Mouse (Mus musculus) liver, embryonic 16.5 days (tissue): ENCODE results near the gene Ube2t. TPM values are rescaled to one million over a fixed set of nuclear protein-coding genes. Genes with fewer than 3 reads are reported as not detected.

Experiments
- ATAC-seq: fragments of 200-750 bp; cut with Nextera tagmentation; 2 replicates; pipeline ENCODE4 v1.8.0; 2017; ENCODE audit warnings: low read depth, mild to moderate bottlenecking, moderate number of reproducible peaks, moderate library complexity
- H3K27ac ChIP-seq: fragments of 300-500 bp; sonication (generic); 2 replicates; pipeline ENCODE4 v1.5.1; 2014; ENCODE audit warnings: mild to moderate bottlenecking, low read length
- H3K27me3 ChIP-seq: fragments of 300-500 bp; sonication (generic); 2 replicates; pipeline ENCODE4 v1.6.1; 2014; ENCODE audit warnings: low read depth, low read length, mixed read lengths; ENCODE audit not compliant: control insufficient read depth, insufficient read depth
- H3K36me3 ChIP-seq: fragments of 300-500 bp; sonication (generic); 2 replicates; pipeline ENCODE4 v1.6.1; 2014; ENCODE audit warnings: mild to moderate bottlenecking; ENCODE audit not compliant: control insufficient read depth, insufficient read depth
- H3K4me1 ChIP-seq: fragments of 300-500 bp; sonication (generic); 2 replicates; pipeline ENCODE4 v1.6.1; 2014; ENCODE audit warnings: low read depth, low read length, mixed read lengths; ENCODE audit not compliant: control insufficient read depth
- H3K4me2 ChIP-seq: fragments of 300-500 bp; sonication (generic); 2 replicates; pipeline ENCODE4 v1.6.1; 2014; ENCODE audit warnings: low read depth, low read length, mixed read lengths
- H3K4me3 ChIP-seq: fragments of 300-500 bp; sonication (generic); 2 replicates; pipeline ENCODE4 v1.5.1; 2014; ENCODE audit warnings: low read depth, mild to moderate bottlenecking, low read length
- H3K9ac ChIP-seq: fragments of 300-500 bp; sonication (generic); 2 replicates; pipeline ENCODE4 v1.6.1; 2014; ENCODE audit warnings: low read depth, low read length
- H3K9me3 ChIP-seq: fragments of 300-500 bp; sonication (generic); replicated peaks from 2 replicates; pipeline ENCODE4 v1.6.1; 2016; ENCODE audit warnings: low read length; ENCODE audit not compliant: control insufficient read depth
- WGBS: fragments of 180-500 bp; shearing (Covaris S2); extraction: QIAGEN DNeasy Blood & Tissue Kit; methylation state at CpG from one replicate; pipeline ENCODE4 v1.1.7; 2014; ENCODE audit not compliant: insufficient replicate concordance; 5-methylcytosine and 5-hydroxymethylcytosine counted together
- polyA plus RNA-seq: library from polyadenylated mRNA; unstranded; fragments of >200 nt; fragmentation: Nextera tagmentation; extraction: Ambion mirVana; gene quantifications from 2 replicates; pipeline ENCODE4 v1.2.1, GENCODE M21; 2015

Ube2t gene
- 27.9 and 31.8 TPM in 2 replicates for polyA plus RNA-seq

DNA sequence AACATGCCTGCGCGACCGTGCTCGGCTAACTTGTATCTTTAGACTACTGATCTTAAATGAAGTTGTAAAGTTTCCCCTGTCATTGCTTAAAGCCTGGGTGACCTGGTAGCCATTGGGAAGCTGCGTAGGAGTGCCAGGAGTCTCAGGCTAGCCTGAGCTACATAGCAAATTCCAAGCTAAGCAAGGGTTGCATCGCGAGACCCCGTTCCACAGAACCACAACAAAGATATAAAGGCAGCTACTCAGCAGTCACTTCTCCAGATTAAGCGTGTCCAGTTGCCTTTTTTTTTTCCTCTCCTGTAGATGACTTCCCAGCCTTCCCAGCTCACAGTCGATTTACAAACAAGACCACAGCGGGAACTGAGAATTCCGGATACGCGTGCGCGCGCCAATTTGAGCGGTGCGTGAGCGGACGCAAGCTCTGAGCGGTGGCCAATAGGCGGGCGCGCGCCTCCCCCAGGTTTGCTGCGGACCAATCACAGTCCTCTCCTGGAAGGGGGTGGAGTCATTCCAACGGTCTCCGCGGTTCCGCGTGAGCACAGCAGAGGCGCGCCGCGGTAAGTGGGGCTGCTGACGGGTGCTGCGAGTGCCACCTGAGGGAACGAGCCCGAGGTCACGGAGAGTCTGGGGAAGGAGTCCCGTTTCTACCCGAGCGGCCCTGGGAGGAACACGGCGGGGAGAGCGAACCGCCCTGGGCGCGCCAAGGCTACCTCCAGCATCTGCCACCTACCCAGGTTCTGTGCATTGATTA is at the start of gene Ube2t:
TSS of gene Ube2t (plus strand) at position 513 of the 751 bp plus-strand sequence.
- Histone ChIP-seq H3K9me3 (no peaks in the 10 kb centered on the region), H3K4me2 (peak within 1 kb of the TSS; percentile 77), H3K4me1 (peaks cover 15% of the 10 kb centered on the region), H3K36me3 (no peaks in the 10 kb centered on the region), H3K4me3 (peak within 1 kb of the TSS; percentile 71), H3K27ac (peak within 1 kb of the TSS; percentile 67), H3K27me3 (no peaks in the 10 kb centered on the region), H3K9ac (peak within 1 kb of the TSS; percentile 77)
- ATAC-seq, result peak; percentile 100
- 2% methylated on average over 50 of the region's 50 CpGs for WGBS

GRCm38 (mm10) chr1:134913535-134913934 is 48.8 kb upstream of the Ube2t start:
- no peak for ATAC-seq

DNA sequence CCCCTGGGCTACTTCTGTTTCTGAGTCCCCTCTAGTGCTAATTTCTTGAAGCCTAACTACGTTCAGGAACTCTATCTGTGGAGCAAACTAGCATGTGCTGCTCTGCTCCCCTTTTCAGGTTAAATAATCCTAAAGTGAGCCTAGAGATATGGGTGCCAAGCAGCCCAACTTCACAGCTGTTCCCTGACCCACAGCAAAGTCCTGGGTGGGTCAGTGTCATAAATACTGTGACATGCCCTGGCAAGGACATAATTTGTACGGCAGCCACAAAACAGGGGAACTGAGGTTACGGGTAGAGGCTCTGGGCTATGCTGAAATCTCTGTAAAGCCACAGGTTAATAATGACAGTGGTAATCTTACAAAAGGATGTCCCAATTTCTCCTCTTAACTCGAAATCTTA is 46.9 kb upstream of the Ube2t start:
- no peak for ATAC-seq
- Histone ChIP-seq H3K27me3 (no peaks in the 10 kb centered on the region), H3K4me2 (no peak overlapping the region), H3K36me3 (no peaks in the 10 kb centered on the region), H3K4me3 (no peak overlapping the region), H3K9me3 (no peaks in the 10 kb centered on the region), H3K9ac (no peak overlapping the region), H3K27ac (no peak overlapping the region), H3K4me1 (no peaks in the 10 kb centered on the region)
- WGBS, result 58% methylated on average over 4 of the region's 4 CpGs

More at GRCm38 (mm10) chr1:134913535-134913934, 48.8 kb upstream of the Ube2t start:
- no peak overlapping the region for H3K27ac ChIP-seq
- H3K9ac ChIP-seq, result no peak overlapping the region
- no peak overlapping the region for H3K4me3 ChIP-seq
- no peaks in the 10 kb centered on the region for H3K4me1 ChIP-seq
- H3K4me2 ChIP-seq, result no peak overlapping the region
- H3K9me3 ChIP-seq, result no peaks in the 10 kb centered on the region
- H3K27me3 ChIP-seq, result no peaks in the 10 kb centered on the region
- H3K36me3 ChIP-seq, result no peaks in the 10 kb centered on the region
- WGBS, result 82% methylated on average over 4 of the region's 4 CpGs

GRCm38 (mm10) chr1:134919010-134919409 is 43.4 kb upstream of the Ube2t start:
- Histone ChIP-seq H3K27me3 (no peaks in the 10 kb centered on the region), H3K9me3 (no peaks in the 10 kb centered on the region), H3K27ac (no peak overlapping the region), H3K9ac (no peak overlapping the region), H3K4me1 (no peaks in the 10 kb centered on the region), H3K4me3 (no peak overlapping the region), H3K36me3 (no peaks in the 10 kb centered on the region), H3K4me2 (no peak overlapping the region)
- WGBS, result 69% methylated on average over 6 of the region's 6 CpGs
- no peak for ATAC-seq

DNA sequence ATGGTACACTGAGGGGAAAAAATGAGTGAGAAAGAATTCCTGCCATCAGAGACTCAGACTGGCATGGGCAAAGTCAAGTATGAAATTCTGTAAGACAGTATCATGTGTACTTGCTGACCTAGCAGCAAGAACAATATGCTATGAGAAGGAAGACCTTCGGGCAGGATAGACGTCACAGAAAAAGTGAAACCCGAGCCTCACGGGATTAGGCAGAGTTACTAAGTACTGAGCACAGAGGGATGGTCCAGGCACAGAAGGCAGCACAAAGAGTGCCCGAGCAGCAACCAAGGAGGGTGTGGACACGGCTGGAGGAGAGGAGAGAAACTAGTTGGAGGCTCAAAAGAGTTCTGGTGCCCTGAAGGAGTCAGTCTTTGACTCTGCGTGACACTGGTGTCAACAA is 29.9 kb upstream of the Ube2t start:
- Histone ChIP-seq H3K27ac (no peak overlapping the region), H3K27me3 (no peaks in the 10 kb centered on the region)
- ATAC-seq, result no peak

DNA sequence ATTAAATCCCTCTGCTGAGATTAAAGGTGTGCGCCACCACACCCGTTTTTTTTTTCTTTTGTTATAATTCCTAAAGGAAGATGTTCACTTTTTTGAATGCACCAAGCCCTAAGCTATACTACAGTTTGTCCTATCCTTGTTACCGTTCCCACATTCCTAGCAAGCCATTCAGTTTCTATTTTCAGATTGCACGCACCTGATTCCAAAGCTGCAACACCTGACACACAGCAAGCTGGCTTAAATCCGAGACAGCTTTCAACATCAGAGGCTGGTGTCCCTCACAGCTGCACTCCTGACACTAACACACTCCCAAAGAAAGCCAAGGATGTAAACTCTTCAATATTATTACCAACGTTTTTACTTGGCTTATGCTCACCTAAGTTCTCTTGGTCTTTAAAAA is 26.0 kb upstream of the Ube2t start:
- no peak for ATAC-seq
- Histone ChIP-seq H3K9ac (no peak overlapping the region), H3K4me2 (no peak overlapping the region), H3K27me3 (no peaks in the 10 kb centered on the region), H3K4me1 (peaks cover 6% of the 10 kb centered on the region), H3K27ac (no peak overlapping the region), H3K36me3 (no peaks in the 10 kb centered on the region), H3K4me3 (no peak overlapping the region), H3K9me3 (no peaks in the 10 kb centered on the region)
- 69% methylated on average over 6 of the region's 6 CpGs for WGBS

More for the DNA sequence above, 29.9 kb upstream of the Ube2t start:
- Histone ChIP-seq H3K4me2 (no peak overlapping the region), H3K36me3 (no peaks in the 10 kb centered on the region), H3K9ac (no peak overlapping the region), H3K4me3 (no peak overlapping the region), H3K9me3 (no peaks in the 10 kb centered on the region), H3K4me1 (no peaks in the 10 kb centered on the region)
- 68% methylated on average over 7 of the region's 7 CpGs for WGBS

DNA sequence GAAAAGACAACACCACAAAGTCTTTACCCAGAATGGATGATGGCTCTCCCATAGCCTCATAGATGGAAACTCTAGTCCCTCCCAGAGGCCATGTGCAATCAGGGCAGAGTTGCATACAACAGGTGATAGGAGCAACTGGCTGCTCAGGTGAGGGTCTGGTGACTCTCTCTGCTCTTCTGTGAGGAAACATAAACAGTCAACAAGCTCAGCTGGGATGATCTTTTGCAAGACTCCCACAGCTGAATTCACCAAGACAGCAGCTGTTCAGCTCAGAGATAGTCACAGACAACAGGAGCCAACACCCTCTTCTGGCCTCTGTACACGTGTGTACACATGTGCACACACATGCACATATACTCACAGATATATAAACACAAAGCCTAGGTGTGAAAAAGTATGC is 24.1 kb upstream of the Ube2t start:
- peaks cover 6% of the 10 kb centered on the region for H3K4me1 ChIP-seq
- WGBS, result 57% methylated on average over 1 of the region's 1 CpGs
- H3K36me3 ChIP-seq, result no peaks in the 10 kb centered on the region
- no peak overlapping the region for H3K9ac ChIP-seq
- no peak for ATAC-seq
- no peaks in the 10 kb centered on the region for H3K27me3 ChIP-seq
- no peaks in the 10 kb centered on the region for H3K9me3 ChIP-seq
- no peak overlapping the region for H3K27ac ChIP-seq
- H3K4me3 ChIP-seq, result no peak overlapping the region
- H3K4me2 ChIP-seq, result no peak overlapping the region

- ATAC-seq, result no peak
Observed at GRCm38 (mm10) chr1:134940863-134941262, 21.5 kb upstream of the Ube2t start.

DNA sequence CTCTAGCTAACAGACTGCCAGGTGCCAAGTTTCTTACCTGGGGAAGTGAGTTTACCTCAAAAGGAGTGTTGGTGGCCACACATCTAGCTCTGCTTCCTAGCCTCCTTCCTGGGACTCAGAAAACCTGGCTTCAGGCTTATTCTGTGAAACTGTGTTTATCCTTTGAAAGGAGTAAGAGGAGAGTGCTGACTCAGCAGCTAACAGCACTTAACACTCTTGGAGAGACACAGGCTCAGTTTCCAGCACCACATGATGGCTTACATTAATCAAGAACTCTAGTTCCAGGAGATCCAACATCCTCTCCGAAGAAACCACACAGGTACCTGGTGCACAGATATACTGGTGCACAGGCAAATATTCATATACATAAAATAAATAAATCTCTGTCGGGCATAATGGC is 19.5 kb upstream of the Ube2t start:
- no peaks in the 10 kb centered on the region for H3K36me3 ChIP-seq
- H3K9ac ChIP-seq, result no peak overlapping the region
- no peaks in the 10 kb centered on the region for H3K9me3 ChIP-seq
- H3K4me2 ChIP-seq, result no peak overlapping the region
- ATAC-seq, result no peak
- H3K4me3 ChIP-seq, result no peak overlapping the region
- WGBS, result 77% methylated on average over 2 of the region's 2 CpGs
- no peaks in the 10 kb centered on the region for H3K27me3 ChIP-seq
- H3K4me1 ChIP-seq, result peaks cover 6% of the 10 kb centered on the region
- no peak overlapping the region for H3K27ac ChIP-seq

More at GRCm38 (mm10) chr1:134940863-134941262, 21.5 kb upstream of the Ube2t start:
- Histone ChIP-seq H3K27ac (no peak overlapping the region), H3K9ac (no peak overlapping the region), H3K9me3 (no peaks in the 10 kb centered on the region), H3K4me3 (no peak overlapping the region), H3K36me3 (no peaks in the 10 kb centered on the region), H3K4me2 (no peak overlapping the region), H3K4me1 (peaks cover 6% of the 10 kb centered on the region), H3K27me3 (no peaks in the 10 kb centered on the region)
- WGBS, result 72% methylated on average over 4 of the region's 4 CpGs
